Mouse (Mus musculus) mouse trophoblast stem cell (cell line): ENCODE measurements around the gene Pafah1b2.

ENCODE experiments used
- in situ Hi-C, 2 experiments: fragments of 300-500 bp; cut with MseI, MboI; formaldehyde crosslinking; loops; 2 replicates in 1 of 2; 3 replicates in 1 of 2; pipeline ENCODE4 v1.15.1; 2025

The Pafah1b2 gene

DNA sequence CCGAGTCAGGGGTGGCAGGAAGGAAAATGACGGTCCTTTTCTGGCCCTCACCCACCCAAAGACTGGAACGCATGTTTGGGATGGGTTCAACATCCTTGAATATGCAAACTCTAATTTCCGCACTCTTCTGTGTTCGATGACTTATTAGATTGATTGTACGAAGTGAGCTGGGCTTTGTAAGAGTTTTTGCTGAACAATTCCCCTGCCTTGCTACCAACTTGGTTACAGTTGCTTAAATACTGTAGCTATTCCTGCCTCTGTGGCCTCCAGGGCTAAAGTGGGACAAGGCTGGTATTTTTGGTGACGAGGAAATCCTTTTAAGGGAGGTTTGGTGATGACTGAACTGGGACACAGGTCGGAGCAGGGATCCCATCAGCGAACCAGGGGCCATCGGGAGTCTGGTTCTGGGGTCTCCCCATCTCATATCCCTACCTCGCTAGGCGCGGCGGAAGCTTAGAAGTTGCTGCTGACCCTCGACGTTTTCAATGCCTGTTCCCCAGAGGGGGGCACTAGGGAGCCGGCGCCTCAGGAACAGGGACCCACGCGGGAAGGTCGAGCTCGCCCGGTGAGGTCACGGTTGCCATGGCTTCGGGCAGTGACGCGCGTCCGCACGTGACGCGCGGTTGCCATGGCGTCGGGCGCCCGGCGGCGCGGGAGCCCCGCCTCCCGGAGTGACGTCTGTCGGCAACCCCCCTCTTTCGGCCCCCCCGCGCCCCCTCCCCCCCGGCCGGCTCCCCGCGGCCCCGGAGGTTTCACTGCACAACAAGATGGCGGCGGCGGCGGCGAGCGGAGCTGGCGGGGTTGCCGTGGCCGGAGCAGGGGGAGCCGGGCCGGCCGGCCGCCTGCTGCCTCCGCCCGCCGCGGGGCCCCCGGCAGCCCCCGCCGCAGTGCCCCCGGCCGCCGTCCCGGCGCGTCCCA lies at the start of gene Pafah1b2, which contains the start of gene Sik3:
TSS of gene Pafah1b2 (minus strand) at position 600 of the 918 bp plus-strand sequence.
TSS of gene Sik3 (plus strand) at position 730 of the 918 bp plus-strand sequence.
- in situ Hi-C loops: no loop called here

GRCm38 (mm10) chr9:46061696-46062425 lies 49.4 kb upstream of the Pafah1b2 start:
- in situ Hi-C loops: no loop called here

DNA sequence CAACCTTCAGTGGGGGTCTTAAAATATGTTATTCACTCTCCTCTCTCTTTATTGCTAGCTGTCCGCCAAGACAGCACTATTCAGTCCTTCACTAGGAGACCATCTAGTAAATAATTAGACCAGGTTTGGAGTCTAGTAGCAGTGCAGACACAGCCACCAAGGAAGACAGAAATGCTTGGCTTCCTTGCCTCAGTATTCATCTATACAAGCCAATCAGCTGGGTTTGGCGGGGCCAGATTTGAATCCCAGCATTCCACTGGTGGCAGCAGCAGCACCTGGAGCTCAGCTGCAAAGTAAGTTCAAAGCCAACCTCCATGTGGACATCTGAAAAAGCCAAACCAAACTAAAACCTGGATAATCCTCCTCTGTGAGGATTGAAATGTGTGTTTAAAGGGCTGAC lies 47.8 kb upstream of the Pafah1b2 start:
- in situ Hi-C loops: no loop called here

DNA sequence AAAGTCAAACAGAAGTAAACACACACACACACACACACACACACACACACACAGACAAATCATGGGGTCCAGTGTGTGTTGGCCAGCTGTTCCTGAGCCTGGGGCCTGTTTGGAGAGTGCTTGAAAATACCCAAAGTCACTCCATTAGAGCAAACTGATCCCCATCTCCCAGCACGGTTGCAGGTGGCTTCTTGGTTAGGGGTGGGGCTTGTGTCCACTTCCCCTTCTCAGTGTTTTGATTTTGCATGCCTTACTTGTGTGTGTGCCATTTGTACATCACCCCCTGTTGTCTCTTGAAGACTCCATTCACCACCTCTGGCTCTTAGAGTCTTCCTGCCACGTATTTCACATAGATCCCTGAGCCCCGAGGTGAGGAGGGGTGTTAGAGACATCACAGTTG lies 45.6 kb upstream of the Pafah1b2 start:
- in situ Hi-C loops: no loop called here

DNA sequence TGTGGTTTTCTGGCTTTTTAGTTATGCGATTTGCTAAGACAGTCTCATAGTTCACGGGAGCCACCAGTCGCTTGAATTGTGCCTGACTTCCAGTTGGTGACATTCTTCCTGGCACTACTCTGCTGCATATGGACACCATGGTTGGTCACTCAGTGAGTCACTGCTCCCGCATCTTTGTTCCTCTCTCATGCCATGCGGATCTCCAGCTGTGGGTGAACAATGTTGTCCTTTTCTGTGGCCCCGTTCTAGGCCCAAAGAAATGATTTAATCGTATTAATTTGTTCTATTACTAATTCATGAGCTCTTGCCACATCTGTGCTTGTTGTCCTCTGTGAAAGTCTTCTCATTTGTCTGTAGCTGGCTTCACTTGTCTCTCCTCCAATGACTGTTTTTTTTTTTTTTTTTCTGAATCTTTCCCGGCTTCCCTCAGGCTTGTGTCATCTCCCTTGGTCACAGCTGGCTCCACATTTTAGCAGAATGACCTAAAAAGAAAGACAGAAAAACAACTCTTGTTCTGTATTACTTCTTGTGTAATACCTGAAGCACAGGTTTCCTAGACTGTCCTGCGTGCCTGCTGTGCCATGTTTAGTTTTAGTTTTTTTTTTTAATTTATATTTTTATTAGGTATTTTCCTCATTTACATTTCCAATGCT lies 40.6 kb upstream of the Pafah1b2 start:
- in situ Hi-C loops: no loop called here

DNA sequence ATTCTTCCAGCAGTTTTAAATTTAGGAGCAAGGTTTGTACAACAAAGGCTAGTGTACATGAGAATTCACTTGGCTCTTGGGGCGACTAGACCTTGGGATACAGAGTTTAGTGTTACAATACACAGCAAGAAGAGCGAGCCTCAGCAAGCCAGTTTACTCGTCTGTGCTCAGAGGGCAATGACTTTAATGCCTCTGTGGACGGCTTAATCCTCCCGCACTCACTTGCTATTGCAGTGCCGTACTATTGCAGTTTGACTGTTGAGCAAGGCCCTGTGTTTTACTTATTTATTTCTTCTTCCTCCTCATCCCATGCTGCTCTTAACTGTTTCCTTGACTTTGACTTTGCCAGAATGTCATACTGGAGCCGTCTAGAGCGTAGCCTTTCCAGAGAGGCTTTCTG lies 37.7 kb upstream of the Pafah1b2 start:
- in situ Hi-C loops: no loop called here

DNA sequence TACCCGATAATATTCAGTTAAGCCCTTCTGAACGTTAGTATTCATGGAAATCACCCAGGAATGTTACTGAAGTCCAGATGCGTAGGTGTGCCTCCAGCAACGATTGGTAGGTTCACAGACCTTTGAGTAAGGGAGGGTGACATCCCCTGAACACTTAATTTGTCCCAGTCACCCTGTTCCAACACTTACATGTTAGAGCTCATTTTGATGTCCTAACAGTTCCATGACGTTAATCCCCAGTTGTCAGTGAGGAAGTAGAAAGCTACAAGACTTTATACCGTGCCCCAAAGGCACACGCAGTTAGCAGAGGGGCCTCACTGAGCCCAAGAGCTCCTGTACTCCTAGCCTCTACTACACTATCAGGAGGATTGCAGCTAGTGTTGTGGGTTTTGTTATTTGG lies 37.0 kb upstream of the Pafah1b2 start:
- in situ Hi-C loops: no loop called here

DNA sequence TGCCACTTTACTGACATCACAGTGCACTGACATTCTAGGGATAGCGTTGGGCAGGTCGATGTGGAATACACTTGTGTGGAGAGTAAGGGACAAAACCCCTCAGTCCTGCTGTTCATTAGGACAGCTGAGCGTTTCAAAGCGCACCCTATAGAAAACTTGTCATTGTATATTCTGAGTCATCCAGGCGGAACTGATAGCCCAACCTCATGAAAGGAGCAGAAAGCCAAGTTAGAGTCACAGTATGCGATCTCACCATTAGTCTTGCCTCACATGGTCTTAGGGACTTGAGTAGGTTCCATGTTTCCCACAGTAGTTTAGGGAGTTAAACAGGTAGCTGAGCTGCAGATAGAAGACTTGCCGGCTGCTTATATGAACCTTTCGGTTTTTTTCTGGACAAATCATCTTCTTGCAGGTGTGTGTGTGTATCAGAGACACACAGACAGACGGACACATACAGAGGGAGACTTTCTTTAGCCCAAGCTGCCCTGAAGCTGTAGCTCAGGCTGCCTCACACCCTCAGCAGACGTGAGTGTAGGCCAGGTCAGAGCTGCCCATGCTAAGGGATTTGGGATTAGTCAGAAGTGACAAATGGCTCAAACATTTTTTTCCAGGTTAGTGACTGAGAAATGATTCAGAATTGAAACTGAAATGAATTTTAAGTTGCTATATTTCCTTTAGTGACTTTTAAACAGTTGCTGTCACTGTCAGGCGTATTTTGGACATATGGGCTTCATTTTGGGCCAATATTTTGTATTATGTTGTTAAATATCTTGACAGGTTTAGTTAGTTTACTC lies 34.4 kb upstream of the Pafah1b2 start:
- in situ Hi-C loops: no loop called here

GRCm38 (mm10) chr9:46043626-46044025 lies 31.1 kb upstream of the Pafah1b2 start:
- in situ Hi-C loops: no loop called here

- in situ Hi-C loops: no loop called here
Measured at GRCm38 (mm10) chr9:46042387-46042786, 29.9 kb upstream of the Pafah1b2 start.

DNA sequence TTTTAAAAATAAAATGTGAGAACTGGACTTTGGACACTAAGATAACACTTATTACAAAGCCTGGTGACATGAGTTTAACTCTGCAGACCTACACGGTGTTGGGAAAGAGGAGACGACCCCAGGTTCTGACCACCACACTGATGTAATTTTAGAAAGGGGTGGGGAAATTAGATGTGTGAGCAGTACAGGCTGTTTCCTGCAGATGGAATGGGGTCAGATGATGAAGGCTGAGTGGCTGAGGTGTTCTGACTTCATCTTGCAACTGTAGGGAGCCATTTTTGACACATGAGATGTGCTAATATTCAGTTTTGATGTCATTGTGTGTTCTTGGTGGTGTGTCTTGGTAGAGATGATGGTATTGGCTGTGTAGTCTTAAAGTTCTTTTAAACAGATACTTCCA lies 28.7 kb upstream of the Pafah1b2 start:
- in situ Hi-C loops: no loop called here

DNA sequence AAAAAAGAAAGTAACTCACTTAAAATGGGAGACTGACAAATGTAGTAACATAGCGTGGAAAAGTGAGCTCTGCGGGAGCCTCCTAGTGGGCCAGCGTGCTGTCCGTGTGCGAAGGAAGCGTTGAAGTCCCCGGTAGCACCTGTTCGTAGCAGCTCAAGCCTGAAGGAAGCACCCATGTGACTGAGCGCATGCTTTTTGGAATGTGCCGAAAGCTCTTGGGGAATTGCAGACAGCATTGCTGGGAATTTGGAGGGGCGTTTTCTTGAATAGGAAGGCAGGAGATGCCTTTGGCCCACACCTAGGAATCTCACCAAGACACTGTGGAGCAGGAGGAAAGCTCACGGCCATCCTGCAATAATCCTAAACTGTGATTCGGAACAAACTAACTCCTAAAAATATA lies 26.3 kb upstream of the Pafah1b2 start:
- in situ Hi-C loops: no loop called here

- in situ Hi-C loops: no loop called here
Measured at GRCm38 (mm10) chr9:46036881-46037280, 24.4 kb upstream of the Pafah1b2 start.

- in situ Hi-C loops: no loop called here
Measured at GRCm38 (mm10) chr9:46035290-46035871, 22.9 kb upstream of the Pafah1b2 start.

GRCm38 (mm10) chr9:46033862-46034261 lies 21.4 kb upstream of the Pafah1b2 start:
- in situ Hi-C loops: no loop called here

GRCm38 (mm10) chr9:46033058-46033457 lies 20.6 kb upstream of the Pafah1b2 start:
- in situ Hi-C loops: no loop called here

GRCm38 (mm10) chr9:46032190-46032589 lies 19.7 kb upstream of the Pafah1b2 start:
- in situ Hi-C loops: no loop called here

DNA sequence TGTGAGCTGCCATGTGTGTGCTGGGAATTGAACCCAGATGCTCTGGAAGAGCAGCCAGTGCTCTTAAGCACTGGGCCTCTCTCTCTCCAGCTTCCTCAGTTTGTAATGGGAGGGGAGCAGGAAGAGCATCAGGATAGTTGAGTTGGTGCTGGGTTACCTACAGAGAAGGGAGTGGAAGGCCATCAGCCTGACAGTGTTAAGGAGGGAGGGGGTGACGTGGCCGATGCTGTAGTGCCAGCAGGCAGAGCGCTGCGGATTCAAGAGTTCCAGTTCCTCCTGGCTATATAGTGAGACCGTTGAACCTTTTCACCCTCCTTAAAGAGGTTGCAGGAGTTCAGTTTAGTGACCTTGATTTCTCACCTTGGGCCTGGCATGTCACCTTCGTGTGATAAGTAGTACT lies 18.5 kb upstream of the Pafah1b2 start:
- in situ Hi-C loops: no loop called here

GRCm38 (mm10) chr9:46030184-46030583 lies 17.7 kb upstream of the Pafah1b2 start:
- in situ Hi-C loops: no loop called here

DNA sequence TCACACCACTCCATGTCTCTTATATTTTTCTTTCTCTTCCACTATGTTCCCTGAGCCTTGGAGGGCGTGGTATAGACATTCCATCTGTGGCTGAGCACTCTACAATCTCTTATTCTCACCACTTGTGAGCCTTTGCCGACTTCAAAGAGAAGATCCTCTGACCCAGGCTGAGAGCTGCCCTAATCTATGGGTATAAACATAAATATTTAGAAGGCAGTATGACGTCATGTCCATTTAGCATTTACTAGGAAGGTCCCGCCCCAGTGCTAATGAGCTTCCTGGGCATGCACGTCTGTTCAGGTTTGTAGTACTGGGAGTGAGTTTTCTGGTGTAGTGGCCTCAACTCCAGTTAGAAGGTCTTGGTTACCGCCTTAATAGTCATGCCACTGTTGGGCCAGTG lies 17.0 kb upstream of the Pafah1b2 start:
- in situ Hi-C loops: no loop called here

- in situ Hi-C loops: no loop called here
Measured at GRCm38 (mm10) chr9:46027994-46028393, 15.5 kb upstream of the Pafah1b2 start.
